Mouse (Mus musculus): ENCODE data around the gene Bfsp2. TPM values are rescaled to one million over a fixed set of nuclear protein-coding genes. Genes with fewer than 3 reads are reported as not detected.

Gene Bfsp2
- polyA plus RNA-seq, 1 experiment from 2014 or later: 0.24 TPM

- Histone ChIP-seq H3K4me2 (ENCODE audit: low read length) (no peak overlapping the region), H3K27ac (ENCODE audit: low read depth) (no peak overlapping the region), H3K4me3 (ENCODE audit: low read depth, low read length) (no peak overlapping the region), H3K4me1 (replicated peaks; ENCODE audit: control insufficient read depth, insufficient read depth, low read length) (0 out of 2 replicates have a peak, but pooled peaks cover 4% of the 10 kb centered on the region), H3K36me3 (ENCODE audit: control insufficient read depth, insufficient read depth, low read length) (no peaks in the 10 kb centered on the region), H3K9ac (ENCODE audit: low read length) (no peak overlapping the region), H3K27me3 (replicated peaks; ENCODE audit: control insufficient read depth, insufficient read depth, low read length) (no peaks in the 10 kb centered on the region), H3K9me3 (ENCODE audit: control insufficient read depth, low read length) (no peaks in the 10 kb centered on the region)
- DNase-seq (ENCODE audit: low spot score) (peak; percentile 77), ATAC-seq (replicated peaks; ENCODE audit: low FRiP score, low TSS enrichment, low read depth) (peak; percentile 85)
- WGBS: 26% methylated on average over 7 of the region's 7 CpGs
Measured at GRCm38 (mm10) chr9:103494346-103495020, 14.3 kb upstream of the Bfsp2 start.

- H3K27me3 ChIP-seq (replicated peaks; ENCODE audit: control insufficient read depth, insufficient read depth, low read length): no peaks in the 10 kb centered on the region
- DNase-seq (ENCODE audit: low spot score) (no peak), ATAC-seq (replicated peaks; ENCODE audit: low FRiP score, low TSS enrichment, low read depth) (no peak)
- H3K9me3 ChIP-seq (ENCODE audit: control insufficient read depth, low read length): no peaks in the 10 kb centered on the region
- no peak overlapping the region for H3K27ac ChIP-seq (ENCODE audit: low read depth)
- H3K9ac ChIP-seq (ENCODE audit: low read length): no peak overlapping the region
- H3K4me2 ChIP-seq (ENCODE audit: low read length): no peak overlapping the region
- H3K4me1 ChIP-seq (replicated peaks; ENCODE audit: control insufficient read depth, insufficient read depth, low read length): 0 out of 2 replicates have a peak, but pooled peaks cover 4% of the 10 kb centered on the region
- no peak overlapping the region for H3K4me3 ChIP-seq (ENCODE audit: low read depth, low read length)
- WGBS: 74% methylated on average over 8 of the region's 8 CpGs
- H3K36me3 ChIP-seq (ENCODE audit: control insufficient read depth, insufficient read depth, low read length): no peaks in the 10 kb centered on the region
Measured at GRCm38 (mm10) chr9:103491985-103492384, 11.8 kb upstream of the Bfsp2 start.

DNA sequence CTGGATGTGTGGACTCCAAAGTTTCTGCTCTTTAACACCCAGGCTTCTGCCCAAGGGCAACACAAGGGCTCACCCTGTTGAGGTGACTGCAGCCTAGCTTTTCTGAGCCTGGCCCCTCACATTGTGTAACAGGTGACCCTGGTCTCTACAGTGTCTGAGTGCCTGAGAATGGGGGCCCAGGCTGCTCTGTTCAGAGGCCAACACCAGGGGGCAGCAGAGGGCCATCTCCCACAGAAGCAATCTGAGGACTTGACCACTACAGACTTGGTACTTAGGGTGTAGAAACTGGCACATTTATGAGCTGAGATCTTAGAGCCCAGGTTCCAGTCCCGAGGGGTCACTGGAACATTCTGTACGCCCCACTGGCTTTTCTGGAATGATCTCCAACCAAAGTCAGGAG is 10.2 kb upstream of the Bfsp2 start:
- ATAC-seq (replicated peaks; ENCODE audit: low FRiP score, low TSS enrichment, low read depth) (peak; percentile 66; the same call in 1 of the 2 replicates), DNase-seq (ENCODE audit: low spot score) (peak; percentile 93)
- Histone ChIP-seq H3K9me3 (ENCODE audit: control insufficient read depth, low read length) (no peaks in the 10 kb centered on the region), H3K36me3 (ENCODE audit: control insufficient read depth, insufficient read depth, low read length) (no peaks in the 10 kb centered on the region), H3K27me3 (replicated peaks; ENCODE audit: control insufficient read depth, insufficient read depth, low read length) (no peaks in the 10 kb centered on the region), H3K4me1 (replicated peaks; ENCODE audit: control insufficient read depth, insufficient read depth, low read length) (peaks cover 8% of the 10 kb centered on the region; the same call in 1 of the 2 replicates), H3K4me2 (ENCODE audit: low read length) (no peak overlapping the region), H3K9ac (ENCODE audit: low read length) (no peak overlapping the region), H3K27ac (ENCODE audit: low read depth) (no peak overlapping the region), H3K4me3 (ENCODE audit: low read depth, low read length) (no peak overlapping the region)
- 17% methylated on average over 2 of the region's 2 CpGs for WGBS

- Histone ChIP-seq H3K4me1 (replicated peaks; ENCODE audit: control insufficient read depth, insufficient read depth, low read length) (peaks cover 8% of the 10 kb centered on the region; the same call in 1 of the 2 replicates), H3K27ac (ENCODE audit: low read depth) (no peak overlapping the region), H3K4me3 (ENCODE audit: low read depth, low read length) (no peak overlapping the region), H3K36me3 (ENCODE audit: control insufficient read depth, insufficient read depth, low read length) (no peaks in the 10 kb centered on the region), H3K9ac (ENCODE audit: low read length) (no peak overlapping the region), H3K4me2 (ENCODE audit: low read length) (no peak overlapping the region), H3K27me3 (replicated peaks; ENCODE audit: control insufficient read depth, insufficient read depth, low read length) (no peaks in the 10 kb centered on the region), H3K9me3 (ENCODE audit: control insufficient read depth, low read length) (no peaks in the 10 kb centered on the region)
- no peak for DNase-seq (ENCODE audit: low spot score)
- WGBS: 82% methylated on average over 4 of the region's 4 CpGs
- ATAC-seq (replicated peaks; ENCODE audit: low FRiP score, low TSS enrichment, low read depth): no peak
Measured at GRCm38 (mm10) chr9:103489883-103490282, 9.7 kb upstream of the Bfsp2 start.

DNA sequence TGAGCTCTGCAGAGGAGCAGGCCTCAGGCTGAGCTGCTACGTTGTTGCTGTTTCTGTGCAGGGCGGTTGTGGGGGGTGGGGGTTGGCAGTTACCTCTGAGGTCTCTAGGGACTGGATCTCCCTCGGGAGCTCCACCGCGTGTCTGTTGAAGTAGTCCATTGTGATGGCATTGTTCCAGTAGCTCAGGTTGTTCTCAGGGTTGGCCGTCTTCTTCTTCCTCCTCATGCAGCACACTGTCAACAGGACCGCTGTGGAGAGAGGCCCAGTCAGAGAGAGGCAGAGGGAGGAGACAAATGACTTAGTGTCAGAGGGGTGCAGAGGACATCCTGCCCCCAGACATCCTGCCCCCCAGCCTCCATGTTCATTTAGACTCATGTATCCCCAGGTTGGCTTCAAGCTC is 8.9 kb upstream of the Bfsp2 start:
- H3K4me1 ChIP-seq (replicated peaks; ENCODE audit: control insufficient read depth, insufficient read depth, low read length): peaks cover 5% of the 10 kb centered on the region; the same call in 1 of the 2 replicates
- no peak for DNase-seq (ENCODE audit: low spot score)
- H3K27me3 ChIP-seq (replicated peaks; ENCODE audit: control insufficient read depth, insufficient read depth, low read length): no peaks in the 10 kb centered on the region
- no peaks in the 10 kb centered on the region for H3K36me3 ChIP-seq (ENCODE audit: control insufficient read depth, insufficient read depth, low read length)
- ATAC-seq (replicated peaks; ENCODE audit: low FRiP score, low TSS enrichment, low read depth): no peak
- H3K4me3 ChIP-seq (ENCODE audit: low read depth, low read length): no peak overlapping the region
- no peak overlapping the region for H3K27ac ChIP-seq (ENCODE audit: low read depth)
- no peak overlapping the region for H3K4me2 ChIP-seq (ENCODE audit: low read length)
- no peak overlapping the region for H3K9ac ChIP-seq (ENCODE audit: low read length)
- WGBS: 68% methylated on average over 7 of the region's 7 CpGs
- H3K9me3 ChIP-seq (ENCODE audit: control insufficient read depth, low read length): no peaks in the 10 kb centered on the region

GRCm38 (mm10) chr9:103486262-103486661 is 6.0 kb upstream of the Bfsp2 start:
- no peak for ATAC-seq (replicated peaks; ENCODE audit: low FRiP score, low TSS enrichment, low read depth)

GRCm38 (mm10) chr9:103485606-103486005 is 5.4 kb upstream of the Bfsp2 start:
- WGBS: 21% methylated on average over 8 of the region's 8 CpGs
- Histone ChIP-seq H3K9me3 (ENCODE audit: control insufficient read depth, low read length) (no peaks in the 10 kb centered on the region), H3K27me3 (replicated peaks; ENCODE audit: control insufficient read depth, insufficient read depth, low read length) (no peaks in the 10 kb centered on the region), H3K4me3 (ENCODE audit: low read depth, low read length) (no peak overlapping the region), H3K9ac (ENCODE audit: low read length) (no peak overlapping the region), H3K4me1 (replicated peaks; ENCODE audit: control insufficient read depth, insufficient read depth, low read length) (peaks cover 8% of the 10 kb centered on the region; the same call in 1 of the 2 replicates), H3K36me3 (ENCODE audit: control insufficient read depth, insufficient read depth, low read length) (no peaks in the 10 kb centered on the region), H3K4me2 (ENCODE audit: low read length) (no peak overlapping the region), H3K27ac (ENCODE audit: low read depth) (no peak overlapping the region)
- no peak for ATAC-seq (replicated peaks; ENCODE audit: low FRiP score, low TSS enrichment, low read depth)
- DNase-seq (ENCODE audit: low spot score): no peak

More at GRCm38 (mm10) chr9:103486262-103486661, 6.0 kb upstream of the Bfsp2 start:
- no peak overlapping the region for H3K27ac ChIP-seq (ENCODE audit: low read depth)
- DNase-seq (ENCODE audit: low spot score): no peak
- H3K27me3 ChIP-seq (replicated peaks; ENCODE audit: control insufficient read depth, insufficient read depth, low read length): no peaks in the 10 kb centered on the region
- no peaks in the 10 kb centered on the region for H3K36me3 ChIP-seq (ENCODE audit: control insufficient read depth, insufficient read depth, low read length)
- H3K9ac ChIP-seq (ENCODE audit: low read length): no peak overlapping the region
- H3K4me1 ChIP-seq (replicated peaks; ENCODE audit: control insufficient read depth, insufficient read depth, low read length): peaks cover 5% of the 10 kb centered on the region; the same call in 1 of the 2 replicates
- no peak overlapping the region for H3K4me2 ChIP-seq (ENCODE audit: low read length)
- H3K4me3 ChIP-seq (ENCODE audit: low read depth, low read length): no peak overlapping the region
- H3K9me3 ChIP-seq (ENCODE audit: control insufficient read depth, low read length): no peaks in the 10 kb centered on the region
- WGBS: 92% methylated on average over 5 of the region's 6 CpGs

- no peak for DNase-seq (ENCODE audit: low spot score)
- 53% methylated on average over 8 of the region's 8 CpGs for WGBS
- no peak for ATAC-seq (replicated peaks; ENCODE audit: low FRiP score, low TSS enrichment, low read depth)
Measured at GRCm38 (mm10) chr9:103480603-103481220, 492 bp upstream of the Bfsp2 start.

More at GRCm38 (mm10) chr9:103480603-103481220, 492 bp upstream of the Bfsp2 start:
- no peaks in the 10 kb centered on the region for H3K27me3 ChIP-seq (replicated peaks; ENCODE audit: control insufficient read depth, insufficient read depth, low read length)
- H3K27ac ChIP-seq (ENCODE audit: low read depth): no peak overlapping the region
- H3K36me3 ChIP-seq (ENCODE audit: control insufficient read depth, insufficient read depth, low read length): no peaks in the 10 kb centered on the region
- H3K4me2 ChIP-seq (ENCODE audit: low read length): no peak overlapping the region
- no peak overlapping the region for H3K4me3 ChIP-seq (ENCODE audit: low read depth, low read length)
- H3K9ac ChIP-seq (ENCODE audit: low read length): no peak overlapping the region
- no peaks in the 10 kb centered on the region for H3K9me3 ChIP-seq (ENCODE audit: control insufficient read depth, low read length)
- peaks cover 4% of the 10 kb centered on the region; the same call in 1 of the 2 replicates for H3K4me1 ChIP-seq (replicated peaks; ENCODE audit: control insufficient read depth, insufficient read depth, low read length)

All from intestine, embryonic 14.5 days (tissue).